Mouse (Mus musculus) stomach, embryonic 16.5 days (tissue): ENCODE measurements around the gene Fam168a. TPM values are rescaled to one million over a fixed set of nuclear protein-coding genes. Genes with fewer than 3 reads are reported as not detected.

Source experiments
- ATAC-seq: fragments of 200-750 bp; cut with Nextera tagmentation; 2 replicates; pipeline ENCODE4 v1.8.0; 2017; ENCODE audit warnings: moderate number of reproducible peaks, moderate TSS enrichment; ENCODE audit not compliant: insufficient read depth, low FRiP score
- H3K27ac ChIP-seq: fragments of 300-500 bp; sonication (generic); 2 replicates; pipeline ENCODE4 v1.5.1; 2014; ENCODE audit warnings: low read length
- H3K27me3 ChIP-seq: fragments of 300-500 bp; sonication (generic); 2 replicates; pipeline ENCODE4 v1.6.1; 2014; ENCODE audit warnings: low read length, control low read depth, mixed read lengths; ENCODE audit not compliant: control insufficient read depth, insufficient read depth
- H3K36me3 ChIP-seq: fragments of 300-500 bp; sonication (generic); 2 replicates; pipeline ENCODE4 v1.6.1; 2014; ENCODE audit warnings: low read length; ENCODE audit not compliant: control insufficient read depth, insufficient read depth
- H3K4me1 ChIP-seq: fragments of 300-500 bp; sonication (generic); 2 replicates; pipeline ENCODE4 v1.6.1; 2014; ENCODE audit warnings: low read length, control low read depth, mixed read lengths; ENCODE audit not compliant: control insufficient read depth, insufficient read depth
- H3K4me2 ChIP-seq: fragments of 300-500 bp; sonication (generic); 2 replicates; pipeline ENCODE4 v1.6.1; 2014; ENCODE audit warnings: low read depth, low read length, mixed read lengths
- H3K4me3 ChIP-seq: fragments of 300-500 bp; sonication (generic); replicated peaks from 2 replicates; pipeline ENCODE4 v1.5.1; 2014; ENCODE audit warnings: mild to moderate bottlenecking, low read length
- H3K9ac ChIP-seq: fragments of 300-500 bp; sonication (generic); 2 replicates; pipeline ENCODE4 v1.6.1; 2014; ENCODE audit warnings: low read length
- H3K9me3 ChIP-seq: fragments of 300-500 bp; sonication (generic); replicated peaks from 2 replicates; pipeline ENCODE4 v1.6.1; 2016; ENCODE audit warnings: low read length, control low read depth; ENCODE audit not compliant: control insufficient read depth
- WGBS: fragments of 180-500 bp; shearing (Covaris S2); extraction: QIAGEN DNeasy Blood & Tissue Kit; methylation state at CpG from one replicate; pipeline ENCODE4 v1.1.7; 2014; 5-methylcytosine and 5-hydroxymethylcytosine counted together
- microRNA-seq: library from miRNA; unstranded; fragments of <30 nt; microRNA quantifications from one replicate; pipeline ENCODE4, GENCODE M21; 2016
- polyA plus RNA-seq: library from polyadenylated mRNA; unstranded; fragments of >200 nt; fragmentation: Nextera tagmentation; extraction: Ambion mirVana; gene quantifications from 2 replicates; pipeline ENCODE4 v1.2.1, GENCODE M21; 2015

Fam168a gene
- polyA plus RNA-seq, 1 experiment from 2014 or later = 35.7 TPM

- 83% methylated on average over 4 of the region's 4 CpGs for WGBS
- no peak overlapping the region for H3K27ac ChIP-seq
- H3K4me2 ChIP-seq = no peak overlapping the region
- no peak for ATAC-seq
- H3K9ac ChIP-seq = no peak overlapping the region
- peaks cover 26% of the 10 kb centered on the region for H3K36me3 ChIP-seq
- H3K4me3 ChIP-seq = no peak overlapping the region
- H3K27me3 ChIP-seq = no peaks in the 10 kb centered on the region
- H3K9me3 ChIP-seq = no peaks in the 10 kb centered on the region
- no peaks in the 10 kb centered on the region for H3K4me1 ChIP-seq
Measured at GRCm38 (mm10) chr7:100881950-100882349, 175.5 kb downstream of the Fam168a start.

GRCm38 (mm10) chr7:100884460-100884859 lies 178.0 kb downstream of the Fam168a start:
- 90% methylated on average over 4 of the region's 4 CpGs for WGBS
- no peaks in the 10 kb centered on the region for H3K4me1 ChIP-seq
- H3K9ac ChIP-seq = no peak overlapping the region
- no peak overlapping the region for H3K4me2 ChIP-seq
- no peak for ATAC-seq
- no peak overlapping the region for H3K4me3 ChIP-seq
- no peaks in the 10 kb centered on the region for H3K27me3 ChIP-seq
- H3K9me3 ChIP-seq = no peaks in the 10 kb centered on the region
- H3K27ac ChIP-seq = no peak overlapping the region
- H3K36me3 ChIP-seq = peaks cover 28% of the 10 kb centered on the region

GRCm38 (mm10) chr7:100886535-100886934 lies 180.1 kb downstream of the Fam168a start:
- peaks cover 27% of the 10 kb centered on the region for H3K36me3 ChIP-seq
- no peak overlapping the region for H3K27ac ChIP-seq
- H3K9me3 ChIP-seq = no peaks in the 10 kb centered on the region
- no peak overlapping the region for H3K9ac ChIP-seq
- H3K4me3 ChIP-seq = no peak overlapping the region
- no peaks in the 10 kb centered on the region for H3K4me1 ChIP-seq
- no peak for ATAC-seq
- 29% methylated on average over 3 of the region's 3 CpGs for WGBS
- H3K4me2 ChIP-seq = no peak overlapping the region
- no peaks in the 10 kb centered on the region for H3K27me3 ChIP-seq

Small RNA genes within 50 kb of the gene (microRNA-seq; reads per million reads assigned to microRNA genes)
- gene Mir3102 = 58.2 reads per million, percentile 50 among the genes with 10 or more reads in this experiment

Other genes with a start within 250 kb of the Fam168a start
- 0.10 and 0.11 TPM in 2 replicates for gene Ucp3, start 233.6 kb upstream of the Fam168a start, polyA plus RNA-seq
- 351 and 400 TPM in 2 replicates for gene Ucp2, start 213.3 kb upstream of the Fam168a start, polyA plus RNA-seq
- gene Dnajb13, start 191.7 kb upstream of the Fam168a start, polyA plus RNA-seq = 0.99 and 1.0 TPM in 2 replicates
- gene Coa4, start 169.6 kb upstream of the Fam168a start, polyA plus RNA-seq = 28.6 and 34.3 TPM in 2 replicates
- gene Rab6a, start 99.2 kb upstream of the Fam168a start, polyA plus RNA-seq = 78.0 and 84.9 TPM in 2 replicates
- 68.9 and 76.9 TPM in 2 replicates for gene Mrpl48, start 98.3 kb upstream of the Fam168a start, polyA plus RNA-seq
- 13.8 and 13.9 TPM in 2 replicates for gene Plekhb1, start 44.2 kb upstream of the Fam168a start, polyA plus RNA-seq
- gene Relt, start 156.8 kb downstream of the Fam168a start, polyA plus RNA-seq = 3.3 and 4.0 TPM in 2 replicates
- 7.3 and 7.4 TPM in 2 replicates for gene Arhgef17, start 225.5 kb downstream of the Fam168a start, polyA plus RNA-seq